Mouse (Mus musculus) R1 (cell line): ENCODE data around the gene Prkd1.
A peak's percentile ranks its signal among the peaks of the same experiment; 100 is the strongest.
"Not testable (repeated sequence)": the region's sequence is repeated elsewhere in the genome, so short reads cannot be mapped to it uniquely, and the experiment has no call there.

Experiments
- DNase-seq: peaks from one replicate; pipeline ENCODE4 v3.0.0-alpha.2; 2018; ENCODE audit warnings: low read depth, low spot score

The Prkd1 gene

DNA sequence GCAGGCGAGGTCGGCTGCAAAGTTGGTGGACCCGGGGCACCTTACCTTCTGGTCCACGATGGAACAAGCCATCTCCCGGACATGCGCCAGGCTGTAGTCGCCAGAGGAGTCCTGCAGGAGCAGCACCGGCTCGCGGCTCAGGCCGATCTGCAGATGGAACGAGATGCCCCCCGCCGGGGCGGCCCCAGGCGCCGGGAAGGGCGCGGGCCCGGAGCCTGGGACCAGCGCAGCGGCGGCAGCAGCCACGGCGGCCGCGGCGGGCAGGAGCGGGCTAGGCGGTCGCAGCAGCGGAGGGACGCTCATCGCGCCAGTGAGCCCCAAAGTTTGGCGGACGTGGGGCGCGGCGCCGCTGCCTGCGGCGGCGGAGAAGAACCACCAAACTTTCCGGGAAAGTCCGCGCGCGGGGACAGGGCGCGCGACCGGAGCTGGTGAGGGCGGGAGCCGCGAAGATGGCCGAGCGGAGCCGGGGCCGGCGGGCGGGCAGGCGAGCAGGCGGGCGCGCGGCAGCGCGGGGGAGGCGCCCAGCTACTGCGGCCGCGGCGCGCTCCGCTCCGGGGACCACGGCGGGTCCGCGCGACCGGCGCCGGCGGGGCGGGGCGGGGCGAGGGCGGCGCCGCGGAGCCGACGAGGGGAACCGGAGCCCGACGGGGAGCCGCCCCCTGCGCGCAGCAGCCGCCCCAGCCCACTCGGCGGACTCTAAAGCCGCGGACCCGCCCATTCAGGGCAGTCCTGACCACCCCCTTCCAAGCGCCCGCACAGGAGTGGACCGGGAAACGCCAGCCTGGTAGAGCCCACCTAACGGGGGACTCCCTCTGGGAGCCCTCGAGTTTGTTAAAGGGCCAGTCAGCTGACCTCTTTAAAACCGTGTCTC, at the start of gene Prkd1:
TSS of gene Prkd1 (minus strand) at position 428 of the 871 bp plus-strand sequence.
- DNase-seq = peak; percentile 46

DNA sequence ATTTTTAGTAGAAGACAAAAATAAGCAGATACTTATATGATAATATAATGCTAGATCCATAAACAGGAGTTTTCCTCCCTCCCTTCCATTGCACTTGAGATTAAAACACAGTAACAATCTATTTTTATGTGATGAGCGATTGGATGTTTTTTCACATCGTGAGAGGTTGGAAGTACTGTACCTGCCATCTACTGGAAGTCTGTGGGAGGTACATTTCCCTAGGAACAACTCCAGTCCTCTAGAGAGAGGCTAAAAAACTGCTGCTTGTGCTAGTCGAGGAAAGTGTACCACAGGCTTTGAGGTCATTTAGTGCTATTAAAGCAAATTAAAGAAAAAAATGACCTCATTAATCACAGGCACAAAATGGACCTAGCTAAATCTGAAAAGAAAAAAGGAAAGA, 48.6 kb upstream of the Prkd1 start:
- peak; percentile 1 for DNase-seq

DNA sequence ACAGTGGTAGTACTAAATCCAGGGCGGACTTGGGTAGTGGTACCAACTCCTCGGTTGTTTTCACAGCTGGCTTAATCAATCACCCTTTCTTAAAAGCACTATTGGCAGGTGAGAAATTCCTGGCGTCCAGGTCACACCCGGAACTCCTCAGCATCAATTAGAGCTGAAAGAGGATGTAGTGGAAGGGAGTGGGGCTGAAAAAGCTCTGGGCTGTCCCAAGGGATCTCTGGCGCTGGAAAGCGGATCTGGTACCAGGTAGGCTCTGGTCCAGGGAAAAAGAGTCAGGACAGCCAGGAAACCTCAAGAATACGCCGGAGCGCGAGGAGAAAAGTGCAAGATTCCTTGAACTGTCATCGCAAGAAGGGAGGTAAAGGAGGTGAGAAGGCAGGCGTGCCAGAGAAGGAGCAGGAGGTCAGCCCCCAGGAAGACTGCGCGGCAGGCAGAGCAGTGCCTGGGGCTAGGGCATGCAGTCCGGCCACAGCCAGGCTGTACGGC, 675 bp downstream of the Prkd1 start:
- DNase-seq = no peak

DNA sequence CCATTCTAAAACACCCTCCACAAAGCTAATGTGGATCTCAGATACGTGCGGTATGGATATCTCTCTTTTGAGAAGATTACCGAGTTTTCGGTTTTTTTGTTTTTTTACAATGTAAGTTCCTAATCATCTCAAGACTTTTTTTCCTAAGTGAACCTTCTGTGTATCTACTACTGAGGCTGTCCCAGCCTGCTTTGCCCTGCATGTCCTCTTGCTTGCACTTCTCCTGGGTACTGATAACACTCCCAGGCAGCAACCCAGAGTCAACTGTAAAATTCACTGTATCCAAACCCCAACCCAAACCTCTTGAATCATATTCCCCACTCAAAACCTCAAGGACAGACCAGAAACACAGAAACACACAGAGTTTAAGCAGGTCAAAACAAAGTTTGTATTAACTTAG, 2.0 kb downstream of the Prkd1 start:
- DNase-seq = no peak

DNA sequence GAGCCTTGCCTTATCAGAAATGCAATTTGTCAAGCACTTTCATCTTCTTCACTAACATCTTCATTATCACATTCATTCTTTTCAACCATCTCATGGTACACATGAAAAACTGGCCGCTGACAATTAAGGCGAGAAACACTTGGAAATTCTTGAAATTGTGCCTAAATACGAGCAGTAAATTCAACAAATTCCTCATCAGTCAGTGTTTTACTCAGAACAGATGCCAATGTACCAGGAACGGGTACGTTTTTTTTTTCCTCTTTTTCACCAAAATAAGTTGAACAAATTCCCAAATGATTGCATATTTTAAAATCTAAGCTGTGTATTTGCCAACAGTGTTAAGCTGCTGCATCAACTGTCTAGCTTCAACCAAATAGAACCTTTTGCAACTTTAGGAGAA, 6.2 kb downstream of the Prkd1 start:
- DNase-seq = no peak

DNA sequence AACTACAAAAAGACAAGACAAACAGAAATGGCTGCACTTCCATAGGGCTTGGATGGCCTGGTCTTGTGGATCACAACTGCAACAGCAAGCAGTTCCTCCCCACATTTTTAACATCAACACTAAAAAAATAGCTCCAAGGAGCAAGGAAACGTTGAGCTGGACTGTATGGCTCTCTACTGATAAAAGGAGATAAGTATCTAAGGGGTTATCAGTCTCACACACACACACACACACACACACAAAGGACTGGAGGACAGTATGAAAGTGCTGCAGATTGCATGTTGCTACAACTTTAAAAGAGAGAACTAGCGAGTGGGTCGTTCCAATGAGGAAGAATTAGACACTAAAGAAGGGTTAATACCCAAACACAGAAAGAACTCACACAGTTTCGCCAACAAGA, 8.7 kb downstream of the Prkd1 start:
- no peak for DNase-seq

DNA sequence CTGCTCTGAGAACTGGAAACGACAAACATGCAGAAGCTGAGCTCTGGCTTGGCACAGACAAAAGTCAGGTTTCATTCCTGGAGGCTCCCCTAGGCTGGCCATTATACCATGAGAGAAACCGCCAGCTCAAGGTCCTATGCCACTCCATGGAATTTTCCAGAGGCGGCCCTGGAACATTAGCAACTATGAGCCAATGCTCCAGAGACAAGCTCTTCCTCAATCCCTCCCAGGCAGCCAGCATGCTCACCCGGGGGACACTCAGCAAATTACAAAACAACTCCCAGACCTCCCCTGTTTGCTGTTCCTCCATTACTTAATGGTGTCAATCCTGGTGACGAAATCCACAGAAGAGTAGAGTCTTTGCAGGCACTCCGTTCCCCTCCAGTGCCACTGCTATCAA, 14.5 kb downstream of the Prkd1 start:
- no peak for DNase-seq

DNA sequence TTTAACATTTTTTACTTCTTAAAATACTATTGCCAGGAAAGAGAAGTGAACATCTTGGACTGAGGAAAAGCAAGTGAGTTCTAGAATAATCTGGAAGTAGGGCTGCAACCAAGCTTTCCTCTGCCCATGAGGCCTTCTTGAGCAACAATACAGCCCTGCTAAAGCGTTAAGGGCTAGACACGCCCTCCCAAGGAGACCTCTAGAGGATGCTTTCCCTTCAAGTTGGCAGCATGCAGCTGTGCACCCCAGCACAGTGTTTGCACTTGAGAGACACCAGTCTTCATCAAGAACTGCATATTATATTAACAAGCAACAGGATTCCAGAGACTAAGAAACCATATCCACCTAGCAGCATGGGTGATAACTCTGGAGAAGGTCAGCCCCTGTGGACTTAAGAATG, 22.8 kb downstream of the Prkd1 start:
- not testable (repeated sequence) for DNase-seq

DNA sequence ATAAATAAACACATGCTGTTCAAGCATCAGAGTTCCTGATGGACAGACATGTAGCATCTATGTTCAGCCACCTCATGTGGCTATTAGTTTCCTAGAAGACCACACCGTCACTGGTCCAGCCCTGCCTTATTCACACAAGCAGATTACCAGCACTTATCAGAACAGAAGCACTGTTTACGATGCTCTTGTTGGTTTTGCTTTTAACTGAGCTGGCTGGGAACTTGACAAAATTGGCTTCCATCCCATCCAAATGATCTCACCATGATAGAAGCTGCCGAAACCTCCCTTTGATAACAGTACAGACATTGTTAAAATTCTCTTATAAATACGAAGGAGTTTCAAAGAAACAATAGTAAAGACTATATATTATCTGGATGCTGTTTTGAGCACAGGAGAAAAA, 24.7 kb downstream of the Prkd1 start:
- no peak for DNase-seq

DNA sequence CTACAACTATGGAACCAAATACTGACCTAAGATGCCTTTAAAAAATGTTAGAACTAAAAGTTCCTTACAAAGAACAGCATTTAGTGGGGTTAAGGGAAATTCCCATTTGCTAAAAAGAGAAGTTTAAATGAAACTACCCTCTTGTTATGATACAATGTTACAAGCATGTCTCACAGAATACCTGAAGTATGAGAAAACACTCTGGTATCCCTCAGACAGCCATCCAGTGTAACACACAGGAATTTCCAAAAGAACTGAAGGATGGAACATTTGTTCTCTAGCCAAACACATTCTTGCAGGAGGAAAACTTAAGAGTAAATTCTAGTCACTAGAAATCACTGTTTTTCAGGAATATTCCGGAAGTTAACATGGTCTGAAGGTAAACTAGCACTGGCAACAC, 33.0 kb downstream of the Prkd1 start:
- DNase-seq = no peak

DNA sequence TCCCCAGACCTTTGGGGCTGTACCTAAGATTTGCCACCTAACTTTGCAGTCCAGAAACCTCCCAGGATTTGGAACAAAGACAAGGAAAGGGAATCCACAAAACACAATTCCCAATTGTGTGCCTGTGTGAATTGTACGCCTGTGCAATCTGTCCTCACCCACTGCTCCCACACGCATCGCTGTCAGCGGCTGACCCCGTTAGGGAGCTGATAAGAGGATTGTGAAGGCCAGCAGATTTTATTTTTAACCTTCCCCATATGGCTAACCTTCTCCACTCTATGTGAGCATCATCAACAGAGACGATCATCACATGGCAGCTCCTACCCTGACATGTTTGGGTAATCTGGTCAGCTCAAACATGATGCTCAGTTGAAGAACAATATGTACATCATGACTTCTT, 34.6 kb downstream of the Prkd1 start:
- DNase-seq = no peak

DNA sequence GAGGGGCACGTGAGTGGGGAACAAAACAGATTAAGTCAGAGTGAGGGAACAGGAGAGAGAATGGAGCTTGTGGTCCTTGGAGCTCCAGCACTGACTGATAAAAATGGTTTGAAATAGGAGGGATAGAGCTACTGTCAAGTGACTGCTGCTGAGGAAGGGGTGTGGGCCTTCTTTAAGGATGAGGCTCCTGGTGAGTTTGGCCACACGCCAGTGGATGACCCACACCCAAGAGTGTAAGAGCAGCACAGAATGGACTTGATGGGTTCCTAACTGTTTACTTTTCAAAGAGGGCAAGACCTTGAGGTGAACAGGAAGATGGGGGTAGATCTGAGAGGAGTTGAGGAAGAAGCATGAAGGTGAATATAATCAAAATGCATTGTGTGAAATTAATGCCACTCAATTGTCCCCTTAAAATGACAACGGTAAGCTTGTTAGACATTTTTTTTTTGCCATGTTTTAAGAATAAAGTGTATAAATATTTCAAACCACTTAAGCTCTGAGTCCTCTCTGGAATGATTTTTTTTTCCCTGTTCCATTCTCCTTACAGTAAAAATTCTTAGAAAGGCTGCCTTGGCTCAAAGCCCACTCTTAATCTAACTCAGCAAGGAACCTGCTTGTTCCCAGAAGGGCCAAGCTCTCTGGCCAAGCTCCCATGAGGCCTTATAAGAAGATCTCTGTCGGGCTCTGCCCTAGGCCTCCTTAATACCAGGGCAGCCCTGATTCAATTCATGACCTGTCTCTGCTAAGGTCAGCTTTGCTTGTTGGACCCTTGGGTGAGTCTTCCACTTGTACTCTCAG, 42.0 kb downstream of the Prkd1 start:
- no peak for DNase-seq

DNA sequence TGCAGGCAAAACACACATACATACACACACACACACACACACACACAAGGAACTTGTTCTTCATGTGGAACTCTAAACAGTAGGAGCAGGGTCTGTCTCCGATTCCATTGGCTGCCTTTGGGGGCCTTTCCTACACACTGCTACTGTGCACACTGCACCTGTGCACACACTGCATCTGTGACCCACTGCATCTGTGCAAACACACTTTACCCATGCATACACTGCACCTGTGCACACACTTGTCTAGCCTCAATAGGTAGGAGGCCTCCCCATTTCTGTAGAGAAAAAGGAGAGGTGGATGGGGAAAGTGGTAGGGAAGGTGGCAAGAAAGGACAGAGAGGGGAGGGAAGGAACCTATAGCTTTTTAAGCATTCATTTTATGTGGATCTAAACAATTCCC, 49.5 kb downstream of the Prkd1 start:
- no peak for DNase-seq

DNA sequence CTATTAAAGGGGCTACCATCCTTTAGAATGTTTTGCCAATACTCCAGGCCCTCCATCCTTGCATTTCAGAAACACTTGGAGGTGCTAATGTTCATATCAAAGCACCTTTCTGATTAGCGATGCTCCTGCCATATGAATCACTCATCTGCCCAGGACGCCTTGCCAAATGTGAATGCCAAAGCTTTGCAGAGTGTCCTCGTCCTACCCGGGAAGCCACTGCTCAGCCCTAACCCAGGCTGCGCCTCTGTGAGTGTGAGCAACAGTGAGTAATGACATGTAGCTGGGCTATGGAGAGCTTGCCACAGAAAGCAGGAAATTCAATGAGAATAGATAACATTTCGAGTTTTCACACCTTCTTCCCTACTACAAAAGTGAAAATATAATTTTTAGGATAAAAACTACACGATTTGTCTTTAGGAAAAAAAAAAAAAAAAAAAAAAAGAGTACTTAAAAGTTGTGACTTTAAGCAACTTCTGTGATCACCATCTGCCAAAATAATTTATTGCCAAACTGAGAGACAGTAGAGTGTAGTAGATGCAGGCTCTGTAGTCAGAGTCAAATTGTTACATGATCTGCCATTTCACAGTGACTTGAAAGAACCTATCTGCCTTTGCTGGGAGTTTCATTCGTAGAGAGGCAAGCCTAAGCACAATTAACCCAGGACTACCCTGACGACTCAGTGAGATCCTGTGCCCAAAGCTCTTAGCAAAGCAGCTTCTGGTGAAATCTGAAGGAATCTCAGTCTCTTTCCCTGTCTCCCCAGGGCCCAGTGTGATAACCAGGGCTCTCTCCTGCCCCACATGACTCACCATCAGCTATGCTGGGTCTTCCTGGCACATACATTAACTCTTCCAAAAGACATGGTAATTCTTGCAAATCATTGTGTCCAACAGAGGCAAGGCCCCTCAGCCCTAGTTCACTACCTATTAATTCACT, 50.6 kb downstream of the Prkd1 start:
- DNase-seq = no peak

DNA sequence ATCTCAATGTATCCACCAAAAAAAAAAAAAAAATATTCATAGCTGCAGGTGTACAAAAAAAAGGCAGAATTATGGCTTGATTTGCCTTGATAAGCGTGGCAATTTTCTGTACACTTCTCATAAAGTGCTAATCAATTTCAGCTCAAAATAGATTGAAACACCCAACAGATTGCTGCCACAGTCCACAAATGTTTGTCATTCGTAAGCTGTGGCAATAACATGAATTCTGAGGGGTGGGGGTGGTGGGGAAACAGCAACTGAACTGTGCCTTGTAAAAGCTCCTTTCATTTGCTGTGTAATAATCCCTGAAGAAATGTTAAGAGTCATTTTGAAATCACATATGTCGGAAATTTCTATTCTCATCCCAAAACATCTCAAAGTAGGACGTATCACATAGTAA, 51.4 kb downstream of the Prkd1 start:
- DNase-seq = no peak

DNA sequence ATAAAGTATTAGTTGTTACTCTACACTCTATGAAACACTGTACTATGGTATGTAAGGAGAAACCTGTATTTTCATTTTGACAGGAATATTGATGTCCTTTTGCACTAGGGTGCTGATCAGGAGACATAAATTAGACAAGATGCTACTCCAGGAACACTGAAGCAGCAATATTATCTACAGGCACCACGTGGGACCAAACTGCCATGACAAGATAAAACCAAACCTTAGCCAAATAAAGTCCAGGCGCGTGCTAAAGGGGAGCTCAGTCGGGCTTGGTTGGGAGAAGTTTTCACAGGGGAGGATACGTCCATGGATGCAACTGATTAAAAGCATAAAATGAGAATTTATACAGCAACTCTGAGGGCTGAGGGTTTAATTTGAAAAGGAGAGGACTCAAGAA, 53.1 kb downstream of the Prkd1 start:
- DNase-seq = no peak

DNA sequence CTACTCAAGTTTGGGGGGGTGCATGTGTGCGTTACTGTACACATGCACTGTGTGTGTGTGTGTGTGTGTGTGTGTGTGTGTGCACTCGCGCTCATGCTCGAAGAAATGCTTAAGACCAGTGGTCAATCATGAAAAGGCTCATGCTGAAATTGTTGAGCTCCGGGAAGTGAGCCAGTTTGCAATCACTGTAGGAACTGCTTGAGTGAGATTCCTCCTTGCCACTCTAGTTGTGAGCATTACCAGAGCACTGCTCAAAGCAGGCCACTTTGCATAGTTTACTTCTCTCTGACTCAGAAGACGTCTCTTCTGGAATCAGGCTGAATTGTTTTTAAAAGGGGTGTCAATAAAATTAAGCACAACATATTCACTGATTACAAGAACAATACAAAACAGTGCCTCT, 54.4 kb downstream of the Prkd1 start:
- DNase-seq = no peak

DNA sequence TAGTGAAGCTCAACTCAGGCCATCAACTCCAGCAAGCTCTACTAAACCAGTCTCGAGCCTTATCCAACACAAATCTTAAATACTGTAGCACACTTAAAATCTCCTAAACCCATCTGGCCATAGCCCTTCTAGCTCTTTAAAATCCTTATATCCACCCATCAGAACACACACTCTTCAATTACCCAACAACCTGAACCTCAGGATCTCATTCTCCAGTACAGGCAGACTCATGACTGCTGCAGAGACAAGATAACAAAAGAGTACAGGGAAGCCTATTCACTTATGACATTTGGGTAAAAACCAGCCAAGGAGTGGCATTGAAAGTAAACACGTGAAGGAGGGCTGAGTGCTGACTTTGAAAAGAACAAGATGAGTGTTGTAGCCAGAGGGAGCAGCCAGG, 55.4 kb downstream of the Prkd1 start:
- no peak for DNase-seq

DNA sequence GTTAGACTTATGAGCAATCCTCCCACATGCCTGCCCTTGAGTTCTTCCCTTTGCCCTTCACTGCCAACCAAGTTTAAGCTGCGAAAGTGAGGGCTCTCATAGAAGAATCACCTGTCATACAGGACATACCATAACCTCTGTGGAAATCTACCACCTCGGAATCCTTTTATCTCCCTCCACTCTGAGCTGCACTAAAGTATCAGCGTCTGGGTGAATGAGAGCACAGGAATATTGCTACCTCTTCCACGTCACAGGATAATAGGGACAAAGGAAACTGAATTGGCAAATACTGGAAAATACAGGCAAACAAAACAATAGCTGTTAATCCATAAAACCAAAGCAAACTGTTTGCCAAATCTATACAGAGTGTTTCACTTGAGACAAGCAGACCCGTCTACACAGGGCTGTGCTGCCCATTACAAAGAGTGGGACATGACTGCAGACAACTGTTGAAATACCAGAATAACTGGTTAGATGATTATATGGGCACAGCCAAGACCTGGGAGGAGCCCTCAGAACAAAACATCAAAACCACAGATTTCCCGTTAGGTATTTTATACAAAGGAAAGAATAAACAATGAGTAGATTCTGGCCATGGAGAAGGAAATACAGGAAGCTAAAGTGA, 60.6 kb downstream of the Prkd1 start:
- no peak for DNase-seq

DNA sequence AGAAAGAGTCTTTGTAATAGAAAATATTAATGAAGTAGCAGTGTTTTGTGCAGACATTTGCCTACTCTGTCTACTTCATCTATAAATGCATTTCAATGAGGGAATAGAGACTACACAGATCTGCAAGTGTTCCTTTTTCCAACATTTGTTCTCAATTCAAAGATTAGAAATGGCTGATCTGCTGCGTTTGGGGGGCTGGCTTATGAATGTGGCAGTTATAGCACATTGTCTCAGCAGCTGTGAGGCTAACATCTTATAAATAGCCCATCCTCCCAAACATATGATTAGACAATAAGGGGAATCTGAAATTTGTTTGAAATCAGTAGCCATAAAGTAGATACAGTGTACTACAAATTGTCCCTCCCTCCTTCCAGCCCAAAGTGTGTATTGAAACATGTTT, 83.7 kb downstream of the Prkd1 start:
- DNase-seq = no peak

DNA sequence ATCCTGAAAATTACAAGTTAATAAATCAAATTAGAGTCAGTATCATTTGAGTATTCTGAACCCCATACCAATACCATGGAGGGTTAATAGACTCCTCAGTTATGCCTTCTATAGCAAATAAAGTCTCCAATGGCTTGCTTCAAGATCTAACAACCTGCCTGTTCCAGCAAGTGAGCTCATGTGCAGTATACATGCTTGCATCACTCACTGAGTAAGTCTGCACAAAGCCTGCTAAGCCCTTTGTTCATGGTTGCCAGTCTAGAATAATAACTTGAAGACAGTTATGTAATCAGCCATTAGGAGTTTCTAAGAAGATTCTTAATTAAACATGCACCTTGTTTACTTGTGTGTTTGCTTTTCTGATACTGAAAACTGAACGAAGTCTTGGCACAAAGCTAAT, 88.4 kb downstream of the Prkd1 start:
- no peak for DNase-seq
